Mouse (Mus musculus) megakaryocyte, adult 5-6 weeks (primary cell): ENCODE measurements around the gene Sltm. TPM values are rescaled to one million over a fixed set of nuclear protein-coding genes. Genes with fewer than 3 reads are reported as not detected.
A peak's percentile ranks its signal among the peaks of the same experiment; 100 is the strongest.
"Not testable (repeated sequence)": the region's sequence is repeated elsewhere in the genome, so short reads cannot be mapped to it uniquely, and the experiment has no call there.

ENCODE experiments used
- ATAC-seq: 2 replicates; pipeline ENCODE4 v1.8.0; 2016; ENCODE audit warnings: mild to moderate bottlenecking, inconsistent platforms; ENCODE audit not compliant: poor library complexity, severe bottlenecking
- total RNA-seq, 2 experiments: library from RNA; stranded (forward) in 1 of 2; stranded (reverse) in 1 of 2; fragments of 153-499, 151-499 nt in 1 of 2; fragments of 221-1000, 200-1000 nt in 1 of 2; gene quantifications; 2 replicates each; pipeline versions ENCODE4 v1.2.3 to v1.2.4; 2015 to 2017

The Sltm gene
- 60.4 and 61.9 TPM in 2 replicates for total RNA-seq (2015)
- 69.7 and 73.8 TPM in 2 replicates for total RNA-seq (2017)

DNA sequence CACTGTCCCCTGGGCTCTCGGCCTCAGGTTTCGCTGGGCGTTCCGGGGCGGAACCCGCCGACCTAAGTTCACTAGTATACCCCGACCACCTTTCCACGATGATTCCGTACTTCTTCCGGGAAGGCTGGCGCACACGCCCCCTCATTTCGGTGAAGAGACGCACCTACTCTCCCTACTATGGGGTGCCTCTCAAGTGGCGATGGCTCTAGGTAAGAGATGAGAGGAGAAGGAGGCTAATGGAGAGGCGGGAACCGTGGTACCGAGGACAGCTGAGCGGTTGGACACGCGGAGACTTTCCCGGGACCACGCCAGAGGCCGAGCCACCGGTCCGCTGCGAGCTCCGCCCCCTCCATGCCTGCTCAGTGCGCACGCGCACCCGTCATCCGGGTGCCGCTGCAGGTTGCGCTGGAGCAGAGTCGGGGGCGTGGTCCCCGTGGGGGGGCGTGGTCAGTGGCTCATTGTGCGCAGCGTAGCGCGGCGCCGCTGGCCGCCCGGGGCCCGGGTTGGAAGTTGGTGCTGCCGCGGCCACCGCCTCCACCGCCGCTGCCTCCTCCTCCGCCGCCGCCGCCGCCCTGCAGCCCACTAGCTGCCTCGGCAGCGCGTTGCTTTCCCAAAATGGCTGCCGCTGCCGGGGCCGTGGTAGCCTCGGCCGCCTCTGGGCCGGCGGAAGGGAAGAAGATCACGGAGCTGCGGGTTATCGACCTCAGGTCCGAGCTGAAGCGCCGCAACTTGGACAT is at the start of gene Sltm:
TSS of gene Sltm (plus strand) at position 450 of the 737 bp plus-strand sequence.
- peak; percentile 95 for ATAC-seq

DNA sequence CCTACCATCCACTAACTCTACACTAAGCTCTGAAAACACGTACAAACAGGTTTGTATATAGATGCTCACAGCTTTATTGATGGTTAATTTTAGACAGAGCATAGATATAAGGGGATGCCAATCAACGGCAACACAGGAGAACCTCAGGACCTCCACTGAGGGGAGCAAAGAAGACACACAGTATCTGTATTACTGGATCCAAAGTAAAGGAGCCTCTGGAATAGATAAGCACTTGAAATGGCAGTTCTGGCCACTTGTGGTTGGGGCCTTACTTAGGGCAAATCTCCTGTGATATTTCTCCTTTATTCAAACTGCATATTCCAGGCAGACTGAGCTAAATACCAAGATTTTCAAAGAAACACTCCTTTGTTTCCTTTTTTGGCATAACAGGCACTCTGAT is 49.5 kb upstream of the Sltm start:
- ATAC-seq: no peak

DNA sequence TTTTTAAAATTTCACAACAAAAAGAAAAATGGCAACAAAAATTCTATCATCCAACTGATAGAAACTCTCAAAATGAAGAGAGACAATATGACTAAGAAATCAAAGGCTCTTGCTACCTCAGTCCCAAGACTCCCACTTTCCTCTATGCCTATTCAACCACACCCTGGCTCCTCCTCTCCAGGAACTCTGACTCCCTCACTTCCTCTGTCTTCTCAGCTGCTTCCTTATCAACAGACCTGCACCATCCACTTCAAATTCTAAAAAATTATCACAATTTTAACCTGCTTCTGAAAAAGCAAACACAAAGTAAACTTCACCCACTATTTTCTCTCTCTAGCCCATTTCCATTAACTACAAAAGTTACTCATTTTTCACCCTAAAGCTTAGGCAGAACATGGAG is 45.6 kb upstream of the Sltm start:
- no peak for ATAC-seq

DNA sequence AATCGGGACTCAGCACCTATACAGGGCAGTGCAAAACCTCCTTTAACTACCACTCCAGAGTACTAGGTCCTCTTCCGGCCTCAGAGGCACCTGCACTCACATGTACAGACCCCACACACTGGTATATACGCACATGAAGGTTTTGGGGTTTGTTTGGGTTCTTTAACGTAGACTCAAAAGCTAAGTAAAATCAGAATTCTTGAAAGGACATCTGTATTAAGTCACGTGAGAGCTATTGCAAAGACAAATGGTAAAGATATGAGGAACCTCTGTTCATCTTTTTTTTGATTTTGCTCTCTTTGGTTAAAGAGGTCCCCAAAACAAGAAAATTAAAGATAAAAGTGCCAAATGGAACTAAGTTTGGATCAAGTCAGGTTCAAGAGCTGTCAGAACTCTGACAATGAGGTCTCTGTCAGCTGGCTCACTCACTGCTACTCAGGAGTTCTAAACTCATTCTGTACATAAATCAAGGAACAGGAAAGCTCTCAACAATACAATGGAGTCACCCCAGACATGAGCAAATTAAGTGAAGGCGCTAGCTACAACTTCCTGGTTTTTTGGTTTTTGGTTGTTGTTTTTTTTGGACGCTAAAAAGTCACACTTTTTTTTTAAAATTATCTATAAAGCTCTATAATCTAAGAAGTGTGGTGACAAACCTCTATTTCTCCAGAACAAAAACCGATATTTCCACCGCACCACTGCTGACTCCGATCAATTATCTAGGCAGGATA is 40.1 kb upstream of the Sltm start:
- ATAC-seq: no peak

DNA sequence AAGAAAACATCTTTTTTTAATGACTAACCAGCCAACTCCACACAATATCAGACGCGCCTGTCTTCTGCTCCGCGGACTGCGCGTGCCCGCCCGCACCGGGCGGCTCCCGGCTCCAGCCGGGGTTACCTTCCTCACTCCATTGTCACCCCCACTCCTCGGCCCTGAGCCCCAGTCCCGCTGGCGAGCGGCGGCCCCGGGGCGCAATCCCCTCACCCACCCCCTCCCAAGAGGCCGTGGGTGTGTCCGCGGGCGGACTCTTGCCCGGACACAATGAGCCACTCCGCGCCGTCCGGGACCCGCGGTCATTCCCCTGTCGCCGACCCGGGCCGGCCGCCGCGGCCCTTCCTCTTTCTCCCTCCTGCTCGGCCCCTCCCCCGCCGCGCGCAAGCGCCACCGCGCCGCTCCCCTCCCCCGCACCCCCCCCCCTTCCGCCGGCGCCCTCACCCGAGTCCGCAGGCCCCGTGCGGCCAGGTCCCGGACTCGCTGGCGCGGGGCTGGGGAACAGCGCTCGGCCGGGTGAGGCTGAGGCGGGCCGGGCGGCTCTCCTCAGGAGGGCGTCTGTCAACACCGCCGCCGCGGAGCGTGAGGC is 39.4 kb upstream of the Sltm start:
- ATAC-seq: peak; percentile 76

DNA sequence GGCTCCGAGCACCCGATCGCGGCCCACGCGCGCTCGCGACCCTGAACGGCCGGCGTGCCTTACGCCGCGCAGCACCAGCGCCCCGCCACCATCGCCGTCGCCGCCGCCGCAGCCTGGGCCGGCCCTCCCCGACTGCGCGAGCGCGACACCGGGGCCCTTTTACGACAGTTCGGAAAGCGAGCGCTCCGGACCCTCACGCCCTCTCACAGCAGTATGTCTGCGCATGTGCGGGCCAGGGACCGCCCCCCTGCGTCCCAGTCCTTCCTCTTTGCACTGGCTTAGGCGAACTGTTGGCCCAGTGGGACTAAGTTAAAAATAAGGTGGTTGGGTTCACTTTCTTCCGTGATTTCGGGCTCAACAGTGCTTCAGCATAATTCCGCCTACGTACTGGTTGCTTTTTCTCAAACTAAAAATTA is 38.9 kb upstream of the Sltm start, which contains the start of gene Rnf111:
TSS of gene Rnf111 (minus strand) at position 100 of the 416 bp plus-strand sequence.
- peak; percentile 87 for ATAC-seq

DNA sequence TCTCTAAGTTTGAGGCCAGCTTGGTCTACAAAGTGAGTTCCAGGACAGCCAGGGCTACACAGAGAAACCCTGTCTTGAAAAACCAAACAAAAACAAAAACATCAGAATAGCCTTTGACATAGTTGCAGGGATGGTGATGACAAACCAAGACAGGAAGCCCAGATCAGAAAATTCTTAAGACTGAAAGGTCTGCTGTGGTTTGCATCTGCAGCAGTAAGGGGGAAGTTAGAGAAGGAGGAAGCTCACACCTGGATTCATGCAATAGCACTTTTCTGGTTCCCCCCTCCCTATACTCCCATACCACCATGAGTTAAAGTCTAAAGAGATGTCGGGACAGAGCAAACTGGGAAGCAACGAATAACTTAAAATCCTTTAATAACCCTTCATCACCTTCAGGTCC is 36.4 kb upstream of the Sltm start:
- ATAC-seq: peak; percentile 45

DNA sequence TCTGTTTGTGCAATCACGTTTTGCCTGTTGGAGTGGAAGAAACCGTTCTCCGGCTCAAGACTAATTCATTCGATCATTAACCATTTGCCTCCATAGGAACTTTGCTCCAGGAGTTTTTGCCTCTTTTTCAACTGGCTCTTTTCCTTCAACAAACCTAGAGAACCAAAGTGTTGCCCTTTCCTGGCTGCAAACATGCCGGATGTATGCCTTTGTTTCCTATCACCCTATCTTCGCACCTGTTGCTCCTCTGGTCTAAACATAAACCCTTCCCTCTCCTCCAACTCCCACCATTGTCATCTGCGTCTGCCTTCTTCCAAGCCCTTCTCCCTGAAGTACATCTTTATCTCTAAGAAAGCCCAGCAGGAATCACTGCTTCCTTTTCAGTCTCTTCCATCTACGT is 35.8 kb upstream of the Sltm start:
- ATAC-seq: no peak

DNA sequence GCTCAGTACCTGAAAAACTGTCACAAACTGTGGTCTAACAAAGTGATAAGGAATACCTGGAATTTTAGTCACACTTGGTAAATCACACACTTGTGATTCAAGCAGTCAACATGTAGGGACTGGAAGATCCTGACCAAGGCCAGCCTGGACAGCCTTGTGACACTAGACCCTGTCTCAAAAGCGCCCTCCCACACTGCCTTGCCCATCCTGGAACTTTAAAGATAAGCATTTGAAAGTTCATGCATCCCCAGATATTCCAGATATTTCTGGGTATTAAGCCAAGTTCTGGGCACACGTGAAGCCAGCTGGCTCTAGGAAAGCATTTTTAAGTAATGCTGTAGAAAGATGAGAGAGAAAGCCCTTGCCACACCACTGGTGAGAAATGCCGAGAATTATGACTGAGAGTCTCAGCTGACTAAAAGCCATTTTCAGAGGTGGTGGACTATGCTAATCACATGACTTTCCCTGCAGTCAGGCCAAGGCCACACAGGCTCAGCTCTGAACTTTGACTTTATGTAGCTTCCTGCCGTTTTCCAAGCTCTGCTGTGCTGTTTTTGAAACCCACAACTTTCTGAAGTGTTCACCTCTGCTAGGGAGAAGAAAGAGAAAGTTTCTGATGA is 32.5 kb upstream of the Sltm start:
- no peak for ATAC-seq

DNA sequence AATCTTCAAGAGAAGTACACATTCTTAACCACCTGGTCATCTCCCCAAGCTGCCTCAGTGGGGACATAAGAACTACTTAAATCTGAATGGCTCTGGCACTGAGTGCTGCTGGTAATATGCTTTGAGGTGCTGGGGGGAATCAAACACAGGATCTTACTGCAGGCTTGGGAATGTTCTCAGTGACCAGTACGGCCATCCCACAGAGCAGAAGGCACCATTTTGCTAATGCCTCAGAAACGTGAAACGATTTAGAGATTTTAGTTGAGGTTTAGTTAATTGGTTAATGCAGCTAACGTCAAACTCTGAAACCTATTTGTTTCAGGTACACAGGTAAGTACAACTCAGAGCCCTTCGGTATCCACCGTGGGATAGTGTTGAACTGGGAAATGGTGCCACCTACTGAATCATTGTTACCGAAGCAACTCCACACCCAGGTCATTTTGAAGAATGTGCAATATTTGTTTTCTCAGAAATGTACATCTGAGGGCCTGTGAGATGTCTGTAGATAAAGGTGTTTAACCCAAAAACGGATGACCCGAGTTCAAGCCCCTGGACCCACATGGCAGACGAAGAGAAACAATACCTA is 31.5 kb upstream of the Sltm start:
- ATAC-seq: no peak

DNA sequence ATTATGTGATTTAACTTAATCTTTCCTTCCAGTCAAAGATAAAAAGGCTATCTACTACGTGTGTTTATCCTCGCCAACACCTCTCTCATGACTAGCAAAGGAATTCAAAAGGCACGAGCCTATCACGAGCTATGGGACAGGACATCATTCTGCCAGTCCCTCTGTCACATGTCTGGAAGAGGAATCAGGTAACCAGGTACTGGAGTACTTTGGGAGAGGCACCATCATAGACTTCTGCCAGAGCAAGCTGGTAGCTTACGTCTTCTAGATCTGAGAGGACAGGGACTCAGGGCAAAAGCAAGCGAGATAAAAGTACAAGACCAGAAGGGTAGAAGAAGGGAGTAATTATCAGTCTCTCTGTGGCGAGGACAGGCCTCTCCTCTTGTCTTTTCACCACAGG is 30.9 kb upstream of the Sltm start:
- no peak for ATAC-seq

DNA sequence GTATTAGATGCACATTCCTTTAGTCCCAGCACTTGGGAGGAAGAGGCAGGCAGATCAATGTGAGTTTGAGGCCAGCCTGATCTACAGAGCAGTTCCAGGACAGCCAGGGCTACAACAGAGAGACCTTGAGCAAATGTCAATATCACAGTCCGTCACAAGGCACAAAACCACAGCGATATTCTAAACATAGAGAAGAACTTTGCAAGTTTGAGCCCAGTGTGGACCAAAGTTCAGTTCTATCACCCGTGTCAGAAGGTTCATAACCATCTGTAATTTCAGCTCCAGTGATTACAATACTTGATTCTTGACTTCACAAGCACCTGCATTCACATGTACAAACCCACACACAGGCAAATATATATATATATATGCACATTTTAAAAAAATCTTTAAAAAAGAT is 21.9 kb upstream of the Sltm start:
- ATAC-seq: no peak

DNA sequence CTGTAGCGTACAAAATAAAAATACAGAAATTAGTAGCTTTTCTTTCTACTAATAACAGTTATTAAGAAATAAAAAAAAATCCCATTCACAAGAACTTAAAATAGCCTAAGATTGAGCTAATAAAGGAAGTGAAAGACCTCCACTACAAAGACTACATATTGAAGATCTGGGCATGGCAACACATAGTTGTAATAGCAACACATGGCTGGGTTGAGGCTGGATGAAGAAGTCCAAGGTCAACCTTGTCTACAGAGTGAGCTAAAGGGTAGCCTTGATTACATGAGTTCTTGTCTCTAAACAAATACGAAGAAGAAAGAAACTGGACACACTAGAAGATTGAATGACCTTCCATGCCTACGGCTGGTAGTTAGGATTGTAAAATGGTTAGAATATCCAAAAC is 18.7 kb upstream of the Sltm start:
- no peak for ATAC-seq

DNA sequence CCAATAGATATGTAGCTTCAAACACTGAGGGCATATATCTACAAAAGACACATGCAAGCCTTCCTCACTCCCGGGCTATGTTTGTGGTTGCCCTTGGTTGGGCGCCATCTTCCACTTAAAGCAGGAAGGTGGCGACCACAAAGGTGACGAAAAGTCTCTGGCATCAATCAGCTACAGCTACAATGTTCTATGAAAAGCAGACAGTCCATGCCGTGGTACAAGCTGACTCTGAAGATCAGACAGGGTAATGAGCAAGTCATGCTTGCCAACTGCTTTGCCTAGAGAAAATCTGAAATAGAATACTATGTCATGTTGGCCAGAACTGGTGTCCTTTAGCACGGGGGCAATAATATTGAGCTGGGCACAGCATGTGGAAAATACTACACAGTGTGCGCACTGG is 18.2 kb upstream of the Sltm start:
- no peak for ATAC-seq

DNA sequence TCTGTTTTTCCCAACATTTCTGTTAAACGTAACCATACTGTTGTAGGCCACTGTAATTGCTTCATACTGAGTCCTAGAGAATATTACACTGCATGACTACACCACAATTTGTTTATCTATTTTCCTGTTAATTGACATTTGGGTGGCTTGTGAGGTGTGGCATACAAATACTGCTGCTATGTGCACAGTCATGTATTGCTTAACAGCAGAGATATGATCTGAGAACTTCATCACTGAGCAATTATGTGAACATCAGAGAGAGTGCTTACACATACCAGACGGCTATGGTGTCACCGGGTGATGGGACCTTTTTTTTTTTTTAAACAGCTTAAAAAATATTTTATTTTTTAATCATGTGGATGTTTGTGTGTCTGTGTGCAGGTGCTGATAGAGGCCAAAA is 9.2 kb upstream of the Sltm start:
- peak; percentile 87 for ATAC-seq

DNA sequence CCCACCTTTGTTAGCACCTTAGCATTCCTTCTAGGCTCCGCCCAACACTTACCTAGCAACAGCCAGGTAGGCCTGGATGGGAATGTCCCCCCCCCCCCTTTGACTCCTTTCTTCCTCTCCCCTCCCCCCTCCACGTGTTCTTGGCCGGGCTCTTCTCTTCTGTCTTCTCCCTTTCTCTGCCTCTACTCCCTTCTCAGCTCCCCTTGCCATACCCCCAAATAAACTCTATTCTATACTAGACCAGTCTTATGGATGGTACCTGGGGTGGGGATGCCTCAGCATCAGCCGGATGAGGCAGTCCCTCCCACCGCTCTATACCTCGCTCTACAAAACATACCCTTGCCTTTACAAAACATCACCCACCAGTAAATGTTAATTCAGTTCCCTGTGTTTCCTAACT is 970 bp upstream of the Sltm start:
- no peak for ATAC-seq

DNA sequence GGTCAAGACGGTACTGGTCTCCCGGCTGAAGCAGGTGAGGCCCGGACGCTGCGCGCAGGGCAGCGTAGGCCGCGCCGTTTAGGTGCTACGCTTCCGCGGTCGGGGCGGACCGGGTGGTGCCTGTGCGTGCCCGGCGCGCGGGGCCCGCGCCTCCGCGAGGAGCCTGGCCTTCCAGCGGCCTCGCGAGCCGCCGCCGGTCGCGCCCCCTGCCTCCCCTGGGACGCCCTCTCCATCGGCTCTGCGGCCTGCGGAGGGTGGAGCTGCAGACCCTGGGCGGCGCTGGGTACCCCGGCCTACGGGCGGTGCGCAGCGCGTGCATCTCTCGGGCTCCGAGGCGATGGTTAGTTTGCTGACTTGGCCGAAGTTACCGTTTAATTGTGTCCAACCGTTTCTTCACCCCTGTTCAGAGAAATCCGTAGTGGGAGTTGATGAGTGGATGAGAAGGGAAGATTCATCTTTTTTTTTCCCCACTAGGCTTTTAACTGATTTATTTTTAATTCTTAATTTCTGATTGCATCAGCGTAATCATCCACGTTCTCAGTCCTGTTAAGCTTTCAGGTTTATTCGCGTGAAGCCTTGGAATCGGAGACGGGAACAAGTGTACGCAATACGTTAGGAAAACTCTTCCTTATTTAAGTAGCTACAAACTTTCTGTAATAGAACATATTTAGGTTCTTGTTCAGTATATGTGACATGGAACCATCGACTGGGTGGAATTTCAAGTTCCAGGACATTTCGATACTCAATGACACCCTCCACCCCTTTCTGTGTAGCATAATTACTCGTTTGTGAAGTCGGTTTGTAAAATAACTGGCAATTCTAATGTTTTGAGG is 710 bp downstream of the Sltm start:
- peak; percentile 55 for ATAC-seq

DNA sequence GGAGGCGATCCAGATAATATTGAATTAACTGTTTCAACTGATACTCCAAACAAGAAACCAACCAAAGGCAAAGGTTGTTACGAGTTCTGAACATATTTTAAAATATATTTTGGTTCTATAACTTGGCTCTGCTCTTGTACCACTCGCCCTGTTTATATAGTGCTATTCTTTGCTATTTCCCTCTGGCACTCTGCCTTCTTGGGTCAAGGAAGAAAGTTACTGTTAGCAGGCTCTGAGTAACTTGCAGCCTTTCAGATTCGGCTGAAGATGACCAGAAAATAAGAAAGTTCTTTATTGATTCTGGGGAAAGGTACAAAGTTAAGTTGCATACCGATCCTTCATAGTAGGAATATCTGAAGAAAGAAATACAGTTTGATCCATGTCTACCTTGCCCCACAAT is 1.4 kb downstream of the Sltm start:
- ATAC-seq: no peak

DNA sequence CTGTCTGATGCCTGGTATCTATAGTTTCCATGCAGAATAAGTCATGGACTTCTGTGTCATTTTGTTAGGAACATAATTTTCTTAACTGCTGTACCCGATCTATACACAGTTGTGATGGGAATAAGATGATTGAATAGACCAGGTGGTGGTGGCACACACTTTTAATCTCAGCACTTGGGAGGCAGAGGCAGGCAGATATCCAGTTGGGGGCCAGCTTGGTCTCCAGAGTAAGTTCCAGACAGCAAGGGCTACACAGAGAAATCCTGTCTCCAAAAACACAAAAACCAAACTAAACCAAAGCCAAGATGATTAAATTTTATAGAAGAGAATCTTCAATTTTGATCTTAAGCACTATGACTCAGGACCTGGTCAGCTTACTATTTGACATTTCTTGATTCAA is 2.3 kb downstream of the Sltm start:
- ATAC-seq: no peak

DNA sequence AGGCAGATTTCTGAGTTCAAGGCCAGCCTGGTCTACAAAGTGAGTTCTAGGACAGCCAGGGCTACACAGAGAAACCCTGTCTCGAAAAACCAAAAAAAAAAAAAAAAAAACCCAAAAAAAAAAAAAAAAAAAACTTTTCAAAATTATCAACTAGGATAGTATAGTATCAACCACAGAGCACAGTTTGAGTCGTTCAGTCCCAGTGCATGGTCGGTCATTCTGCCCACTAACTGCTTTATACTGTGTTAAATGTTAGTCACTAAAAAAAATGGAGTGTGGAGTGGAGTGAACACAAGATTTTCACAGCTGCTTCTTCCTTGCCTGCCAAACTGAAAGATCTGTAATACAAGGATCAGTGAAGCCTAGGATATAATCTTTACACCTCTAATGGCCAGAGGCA is 4.0 kb downstream of the Sltm start:
- ATAC-seq: not testable (repeated sequence)
